Mouse (Mus musculus): ENCODE measurements around the gene Klhl32. TPM values are rescaled to one million over a fixed set of nuclear protein-coding genes. Genes with fewer than 3 reads are reported as not detected.
A peak's percentile ranks its signal among the peaks of the same experiment; 100 is the strongest.
"Not testable (repeated sequence)": the region's sequence is repeated elsewhere in the genome, so short reads cannot be mapped to it uniquely, and the experiment has no call there.

Klhl32 gene
- total RNA-seq (2021): 3.4 and 3.5 TPM in 2 replicates
- long read RNA-seq, experiment 1, full-length matches to known transcripts: 3 of 5 reads
- long read RNA-seq, experiment 1, partial matches to known transcripts: 0 of 5 reads
- long read RNA-seq, experiment 1, other reads (novel, unspliced or antisense): 2 of 5 reads
- long read RNA-seq, experiment 2, full-length matches to known transcripts: 4 of 6 reads
- long read RNA-seq, experiment 2, partial matches to known transcripts: 0 of 6 reads
- long read RNA-seq, experiment 2, other reads (novel, unspliced or antisense): 2 of 6 reads

DNA sequence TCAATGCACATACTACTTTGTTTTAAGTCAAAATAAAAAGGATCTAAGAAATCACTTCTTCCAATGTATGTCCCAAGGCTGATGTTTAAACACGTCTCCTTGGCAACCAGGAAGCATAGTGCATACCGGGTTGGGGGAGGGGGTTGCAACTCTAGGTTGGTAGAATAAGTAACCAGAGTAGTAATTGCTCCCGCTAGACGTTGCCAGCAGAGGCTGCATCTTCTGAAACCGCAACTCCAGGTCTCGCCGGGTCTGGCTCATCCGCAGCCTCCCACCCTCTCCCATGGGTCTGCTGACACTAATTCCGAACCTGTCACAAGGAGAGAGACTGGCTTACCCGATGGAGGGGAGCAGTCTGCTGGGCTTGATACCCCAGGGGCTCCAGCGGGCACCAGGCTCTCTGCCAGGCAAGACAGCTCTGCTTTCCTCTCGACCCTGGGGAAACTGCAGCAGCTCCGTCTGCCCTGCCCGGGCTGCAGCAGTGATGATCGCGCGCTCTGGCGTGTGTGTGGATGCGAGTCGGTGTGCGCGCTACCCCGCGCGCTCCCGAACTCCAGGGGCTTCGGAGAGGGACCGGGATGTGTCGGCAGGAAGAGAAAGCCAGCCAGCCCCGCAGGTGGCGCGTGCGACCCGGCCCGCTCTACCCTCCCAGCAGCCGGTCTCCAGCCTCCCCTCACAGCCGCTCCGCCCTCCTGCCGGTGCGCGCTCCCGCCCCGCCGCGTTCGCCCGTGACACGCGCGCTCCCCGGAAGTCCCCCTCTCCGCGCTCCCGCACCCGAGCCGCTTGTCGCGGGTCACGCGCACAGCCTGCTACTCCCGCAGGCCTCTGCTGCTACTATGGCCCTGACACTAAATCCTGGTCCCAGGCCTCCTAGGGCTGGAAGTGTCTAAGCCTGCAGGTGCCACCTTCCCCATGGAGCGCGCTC is at the start of gene Klhl32:
Gene Klhl32 (minus strand): TSS at position 724 of the 925 bp plus-strand sequence.
- DNase-seq: peak; percentile 87

DNA sequence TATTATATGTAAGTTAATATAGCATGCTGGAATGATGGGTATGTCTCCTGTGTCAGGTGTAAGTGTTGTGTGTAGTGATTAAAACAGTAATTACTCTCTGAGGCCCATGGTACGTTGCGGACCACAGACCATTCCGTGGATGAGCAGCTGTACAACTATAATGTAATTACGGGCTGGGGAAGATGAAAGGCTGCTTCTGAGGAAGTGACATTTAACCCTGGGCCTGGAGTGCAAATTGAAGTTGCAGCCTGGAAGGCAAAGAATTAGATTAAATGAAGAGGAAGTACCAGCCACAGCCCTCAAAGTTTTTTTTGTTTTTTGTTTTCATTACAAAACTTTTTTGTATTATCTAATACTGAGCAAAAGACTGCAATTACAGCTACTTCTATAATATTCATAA is 48.2 kb upstream of the Klhl32 start:
- DNase-seq: no peak

DNA sequence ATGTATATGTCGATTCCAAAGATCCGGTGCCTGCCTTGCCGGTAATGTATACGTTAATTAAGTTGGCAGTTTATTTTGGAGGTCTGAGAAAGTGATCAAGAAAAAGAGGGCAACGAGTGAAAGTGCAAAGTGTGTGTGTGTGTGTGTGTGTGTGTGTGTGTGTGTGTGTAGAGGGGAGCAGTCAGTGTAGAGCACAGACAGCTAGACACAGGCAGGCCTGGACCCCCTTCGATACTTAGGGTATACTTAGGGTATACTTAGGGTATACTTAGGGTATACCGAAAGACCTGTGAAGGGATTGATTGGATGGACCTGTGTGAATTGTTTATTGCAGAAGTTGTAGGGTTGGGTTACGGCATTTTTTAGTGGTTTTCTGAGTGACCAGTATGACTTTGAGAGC is 47.7 kb upstream of the Klhl32 start:
- DNase-seq: peak; percentile 11

DNA sequence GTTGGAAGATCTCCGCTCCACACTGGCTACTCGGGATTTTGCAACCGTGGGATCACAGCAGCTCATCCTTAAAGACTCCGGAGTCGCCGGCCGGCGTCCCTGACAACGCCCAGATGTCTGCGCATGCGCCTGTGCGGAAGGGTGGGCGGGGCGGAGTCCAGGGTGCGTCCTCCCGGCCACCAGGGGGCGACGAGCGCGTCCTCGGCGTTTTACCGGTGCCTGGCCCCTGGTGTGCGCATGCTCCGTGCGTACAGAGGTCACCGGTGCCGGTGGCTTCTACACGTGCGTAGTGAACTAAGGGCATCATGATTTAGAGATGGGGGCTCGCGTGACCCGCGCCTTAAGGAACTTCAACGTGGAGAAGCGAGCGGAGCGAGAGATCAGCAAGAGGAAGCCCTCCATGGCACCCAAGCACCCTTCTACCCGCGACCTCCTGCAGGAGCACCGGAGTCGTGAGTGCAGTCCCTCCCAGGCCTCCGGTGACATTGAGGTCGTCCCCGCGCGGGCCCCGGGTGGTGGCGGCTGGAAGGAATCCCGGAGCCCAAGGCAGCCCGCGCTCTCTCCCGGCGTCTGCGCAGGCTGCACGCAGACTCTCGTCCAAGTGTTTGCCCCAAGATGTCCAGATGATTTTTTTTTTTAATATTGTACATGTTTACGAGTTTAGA is 47.1 kb upstream of the Klhl32 start, which contains the start of gene Ndufaf4:
Gene Ndufaf4 (plus strand): TSS at position 233 of the 665 bp plus-strand sequence.
- peak; percentile 99 for DNase-seq

DNA sequence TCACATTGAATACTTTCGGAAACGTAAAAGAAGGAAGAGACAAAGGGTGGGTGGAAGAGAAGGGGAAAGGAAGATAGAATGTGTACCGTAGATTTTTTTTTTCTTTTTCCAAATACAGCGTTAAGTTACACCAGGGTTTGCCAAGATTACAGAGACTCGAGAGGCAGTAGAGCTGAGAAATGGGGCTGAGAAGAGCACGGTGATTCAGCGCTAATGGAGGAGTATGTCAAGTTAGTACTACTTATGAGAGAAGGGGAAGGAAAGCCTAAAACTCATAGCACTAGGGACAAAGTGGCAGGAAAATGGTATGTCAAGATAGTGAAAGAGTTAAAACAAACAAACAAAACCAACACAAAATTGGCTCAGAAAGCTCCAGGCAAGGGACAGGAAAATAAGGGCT is 46.4 kb upstream of the Klhl32 start:
- peak; percentile 4 for DNase-seq

DNA sequence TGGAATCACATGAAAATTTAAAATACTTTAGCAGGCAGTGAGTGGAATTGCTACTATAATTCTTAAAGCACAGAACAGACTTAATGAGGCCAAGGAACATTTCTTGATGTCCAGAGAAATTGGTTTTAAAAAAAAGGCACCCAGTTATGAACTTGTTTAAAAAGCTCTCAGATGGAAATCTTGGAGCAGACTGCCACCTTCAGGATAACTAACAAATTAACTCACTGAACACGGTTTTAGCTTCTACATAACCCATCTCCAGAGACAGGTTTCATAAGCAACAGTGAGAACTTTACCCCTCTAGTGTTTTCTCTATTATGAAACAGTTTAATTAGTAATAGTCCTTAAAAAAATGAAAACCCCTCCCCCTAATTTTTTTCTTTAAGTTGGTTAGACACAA is 45.9 kb upstream of the Klhl32 start:
- peak; percentile 12 for DNase-seq

DNA sequence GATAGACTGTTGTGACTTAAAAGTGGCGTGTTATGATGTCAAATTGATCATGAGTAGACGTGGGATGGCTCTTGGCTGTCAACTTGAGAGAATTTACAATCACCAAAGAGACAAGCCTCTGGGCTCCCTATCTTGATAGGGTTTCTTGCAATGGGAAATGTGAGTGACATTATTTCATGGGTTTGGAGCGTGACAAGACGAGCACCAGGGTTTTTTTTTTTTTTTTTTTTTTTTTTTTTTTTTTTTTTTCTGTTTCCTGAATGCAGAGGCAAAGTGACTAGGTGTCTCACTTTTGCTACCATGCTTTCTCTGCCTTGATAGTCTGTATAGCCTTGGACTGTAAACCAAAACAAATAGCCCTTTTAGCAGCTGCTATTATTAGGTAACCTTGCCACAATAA is 43.7 kb upstream of the Klhl32 start:
- no peak for DNase-seq

DNA sequence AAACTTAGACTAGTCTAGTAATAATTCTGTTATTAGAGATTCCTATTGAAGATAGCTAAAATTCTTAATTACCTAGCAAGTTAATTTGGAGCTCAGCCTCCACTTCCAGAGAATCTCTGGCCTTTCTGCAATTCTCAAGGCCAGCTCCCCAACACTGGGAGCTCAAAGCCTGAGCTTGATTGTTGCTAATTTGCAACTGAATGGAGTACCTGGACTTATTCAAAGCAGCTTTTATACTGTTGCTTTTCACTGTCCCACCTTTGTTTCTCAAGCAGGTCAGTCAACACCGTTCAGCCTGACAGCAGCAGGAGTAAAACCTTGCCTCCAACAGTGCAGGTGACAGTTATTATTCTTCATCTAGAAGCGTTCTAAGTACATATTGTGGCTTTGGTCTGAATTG is 41.4 kb upstream of the Klhl32 start:
- not testable (repeated sequence) for DNase-seq

DNA sequence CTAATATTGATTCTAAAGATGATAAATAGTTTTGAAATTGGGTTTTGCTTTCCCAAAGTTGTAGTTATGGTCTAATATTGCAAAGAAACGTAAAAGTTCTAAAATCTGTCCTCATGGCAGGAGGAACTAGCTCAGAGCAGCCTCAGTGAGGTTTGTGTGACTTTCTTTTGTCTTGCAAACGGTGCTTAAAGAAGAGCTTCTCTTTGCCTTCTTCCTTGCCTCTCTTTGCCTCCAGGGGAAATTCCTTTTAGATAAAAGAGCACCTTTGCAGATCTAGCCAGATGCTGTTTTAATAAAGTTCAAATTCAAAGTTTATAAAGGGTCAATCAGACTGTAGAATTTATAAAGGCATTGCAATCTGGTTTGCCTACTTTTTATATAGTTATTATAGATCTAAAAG is 38.5 kb upstream of the Klhl32 start:
- DNase-seq: not testable (repeated sequence)

DNA sequence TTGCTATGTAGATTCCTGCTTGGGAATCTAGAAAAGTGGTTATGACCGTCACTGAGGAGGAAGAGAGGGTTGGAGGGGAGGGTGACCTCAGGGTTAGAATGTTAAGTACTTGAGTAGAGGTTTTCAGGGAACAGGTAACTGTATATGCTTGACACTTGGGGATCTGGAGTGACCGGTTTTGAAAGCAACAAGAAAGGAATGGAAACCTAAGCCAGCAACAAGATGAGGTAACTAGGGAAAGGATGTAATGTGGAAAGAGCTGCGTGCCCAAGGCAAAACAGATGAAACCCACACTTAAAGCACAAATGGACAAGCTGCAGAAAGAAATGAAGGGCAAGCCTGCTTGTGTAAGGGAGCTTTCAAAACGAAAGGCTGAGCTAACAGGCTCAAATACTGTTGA is 18.3 kb upstream of the Klhl32 start:
- DNase-seq: no peak

DNA sequence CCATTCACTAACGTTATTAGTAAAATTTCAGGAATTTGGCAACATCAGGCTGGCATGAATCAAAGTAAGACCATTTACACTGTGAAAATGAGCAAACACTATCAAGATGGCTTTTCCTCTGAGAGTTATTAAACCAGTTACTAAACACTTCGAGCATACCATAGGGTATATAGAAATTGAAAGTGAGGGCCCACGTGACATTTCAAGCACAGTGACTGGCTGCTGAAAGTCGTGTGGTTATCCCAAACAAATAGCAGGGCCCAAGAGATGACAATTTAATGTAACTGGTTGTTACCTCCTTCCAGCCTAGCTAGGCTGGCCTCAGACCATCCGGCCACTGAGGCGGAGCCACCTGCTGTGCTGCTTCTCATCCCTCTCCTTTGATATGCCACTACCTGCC is 14.8 kb upstream of the Klhl32 start:
- no peak for DNase-seq

DNA sequence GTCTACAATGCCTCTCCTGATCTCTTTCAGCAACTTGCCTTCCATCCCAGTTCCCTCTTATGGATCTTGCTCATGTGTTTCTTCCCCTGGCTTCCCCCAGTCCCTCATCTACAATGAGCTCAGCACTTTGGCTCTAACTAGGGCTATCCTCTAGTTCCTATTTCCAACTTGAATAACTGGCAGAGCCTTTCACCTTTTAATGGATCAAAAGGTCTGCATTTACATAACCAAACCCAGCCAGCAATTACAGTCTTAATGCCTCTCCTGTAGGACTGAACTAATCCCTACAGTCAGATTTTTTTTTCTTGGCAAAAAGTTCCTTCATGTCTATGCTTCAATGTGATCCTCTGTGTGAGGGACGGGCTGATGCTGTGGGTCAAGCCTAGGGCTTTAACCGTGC is 3.5 kb downstream of the Klhl32 start:
- no peak for DNase-seq

DNA sequence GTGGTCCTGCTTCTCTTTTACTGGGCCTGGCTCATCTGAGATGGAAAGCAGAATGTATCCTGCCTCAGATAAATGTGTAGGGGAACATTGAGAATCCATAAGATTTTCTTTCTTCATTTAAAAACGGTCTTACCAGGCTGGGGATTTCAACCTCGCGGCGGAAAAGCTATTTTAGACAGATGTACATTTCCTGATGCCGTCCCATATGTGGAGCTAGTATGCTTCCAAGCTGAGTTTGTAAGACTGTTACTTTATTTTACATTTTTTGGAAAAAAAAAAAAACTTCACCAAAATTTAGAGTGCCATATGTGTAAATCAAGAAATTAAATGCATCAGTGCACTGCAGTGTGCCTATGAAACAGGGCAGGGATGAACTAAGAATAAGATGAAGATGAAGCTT is 5.4 kb downstream of the Klhl32 start:
- DNase-seq: no peak

DNA sequence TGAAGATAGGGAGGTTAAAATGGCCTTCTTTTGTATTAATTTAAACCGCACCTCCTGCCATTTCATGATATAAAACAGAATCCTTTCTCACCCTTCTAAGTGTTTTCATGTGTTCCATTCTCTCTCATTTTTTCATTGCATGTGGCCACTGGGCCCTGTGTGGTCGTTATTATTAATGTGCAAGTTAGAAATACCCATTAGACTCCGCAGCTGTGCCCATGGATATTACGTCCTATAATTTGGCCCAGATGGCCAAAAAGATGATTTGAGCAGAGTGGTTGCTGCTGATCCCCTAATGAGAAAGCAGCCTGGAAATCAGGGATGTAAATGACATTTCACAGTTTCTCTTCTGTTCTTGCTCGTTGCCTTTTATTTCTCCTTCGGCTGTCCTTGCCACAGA is 12.4 kb downstream of the Klhl32 start:
- no peak for DNase-seq

DNA sequence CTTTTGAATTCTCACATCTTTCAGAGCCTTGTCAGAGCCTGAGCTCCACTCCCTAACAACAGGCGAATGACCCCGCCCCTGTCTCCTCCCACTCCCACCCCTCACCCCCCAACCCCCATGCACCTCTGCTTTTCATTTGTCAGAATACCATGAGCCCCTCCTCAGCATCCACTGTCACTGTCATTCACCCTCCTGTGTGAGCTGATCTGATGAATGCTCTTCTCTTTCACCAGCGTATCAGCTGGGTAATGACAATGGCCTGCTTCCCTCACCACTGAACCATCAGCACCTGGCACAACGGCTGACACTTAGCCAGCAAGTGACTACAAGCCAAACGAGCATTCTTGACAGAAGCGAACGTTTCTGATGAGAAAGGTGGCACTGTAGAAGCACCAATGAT is 15.4 kb downstream of the Klhl32 start:
- no peak for DNase-seq

DNA sequence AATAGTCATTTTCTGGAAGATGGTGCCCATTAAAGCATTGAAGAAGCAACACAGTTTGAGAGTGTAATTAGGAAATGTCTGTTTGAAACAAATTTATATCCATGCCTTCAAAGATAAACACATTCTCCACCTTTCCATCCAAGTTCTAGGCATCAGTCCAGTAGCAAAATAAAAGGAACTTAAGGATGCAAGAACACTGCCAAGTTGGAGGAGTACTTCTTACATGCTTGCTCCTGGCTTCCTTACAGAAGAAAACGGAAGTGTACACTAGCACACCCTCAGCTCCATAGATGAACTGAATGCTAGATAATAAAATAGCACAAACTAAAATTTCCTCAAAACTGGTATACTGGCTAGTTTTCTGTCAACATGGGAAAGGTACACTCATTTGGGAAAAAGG is 42.6 kb downstream of the Klhl32 start:
- DNase-seq: no peak

DNA sequence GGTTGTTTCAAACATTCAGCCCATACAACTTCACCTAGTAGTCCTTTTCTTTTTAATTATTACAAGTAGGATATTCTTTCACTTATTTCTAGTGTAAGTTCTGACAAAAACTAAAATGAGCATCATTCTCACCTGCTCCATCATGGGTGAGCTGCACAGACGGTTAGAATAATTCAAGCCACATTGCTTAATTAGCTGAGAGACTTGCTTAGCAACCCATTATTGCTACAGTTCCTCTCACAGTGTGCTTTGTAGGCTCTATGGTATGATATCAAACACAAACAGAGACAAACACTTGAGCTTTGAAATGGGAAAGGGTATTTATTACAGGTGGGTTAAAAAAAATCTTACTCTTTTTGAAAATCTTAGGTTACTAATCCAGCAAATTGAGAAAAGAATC is 49.0 kb downstream of the Klhl32 start:
- no peak for DNase-seq

DNA sequence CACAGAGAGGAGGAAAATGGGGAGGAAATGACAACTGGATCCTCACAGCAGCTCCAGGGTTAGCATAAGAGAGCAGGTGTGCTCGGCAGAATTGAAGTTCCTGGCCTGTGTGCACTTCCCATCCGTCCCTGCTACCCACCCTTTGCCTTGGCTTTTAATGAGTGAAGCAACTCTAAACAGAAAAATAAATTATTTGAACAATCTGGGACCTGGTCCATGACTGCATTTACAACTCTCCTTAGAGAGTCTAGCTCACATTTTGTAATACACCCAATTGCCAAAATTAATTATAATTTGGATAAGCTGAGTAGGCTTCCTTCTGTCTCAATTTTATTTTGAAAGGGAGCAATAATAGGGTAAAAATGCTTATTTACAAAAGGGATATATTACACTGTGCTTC is 49.6 kb downstream of the Klhl32 start:
- no peak for DNase-seq

DNA sequence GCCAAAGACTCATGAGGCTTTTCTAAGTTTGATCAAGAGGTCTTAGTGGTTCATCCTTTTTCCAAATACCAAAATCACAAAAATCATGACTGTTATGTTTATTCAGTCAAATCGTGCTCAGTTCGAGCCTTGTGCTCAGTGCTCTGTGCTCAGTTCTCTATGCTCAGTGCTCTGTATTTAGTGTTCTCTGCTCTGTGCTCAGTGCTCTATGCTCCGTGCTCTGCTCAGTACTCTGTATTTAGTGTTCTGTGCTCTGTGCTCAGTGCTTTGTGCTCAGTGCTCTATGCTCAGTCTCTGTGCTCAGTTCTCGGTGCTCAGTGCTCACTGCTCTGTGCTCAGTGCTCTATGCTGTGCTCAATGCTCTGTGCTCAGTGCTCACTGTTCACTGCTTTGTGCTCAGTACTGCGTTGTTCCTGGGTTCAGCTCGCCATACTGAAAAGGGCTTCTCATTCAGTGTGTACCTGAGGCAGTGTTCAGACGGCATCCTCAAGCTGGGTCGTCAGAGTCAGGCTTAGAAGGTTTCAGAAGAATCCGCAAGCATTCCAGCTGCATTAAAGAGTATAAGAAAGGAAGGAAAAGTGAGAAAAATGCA is 50.5 kb downstream of the Klhl32 start:
- no peak for DNase-seq

DNA sequence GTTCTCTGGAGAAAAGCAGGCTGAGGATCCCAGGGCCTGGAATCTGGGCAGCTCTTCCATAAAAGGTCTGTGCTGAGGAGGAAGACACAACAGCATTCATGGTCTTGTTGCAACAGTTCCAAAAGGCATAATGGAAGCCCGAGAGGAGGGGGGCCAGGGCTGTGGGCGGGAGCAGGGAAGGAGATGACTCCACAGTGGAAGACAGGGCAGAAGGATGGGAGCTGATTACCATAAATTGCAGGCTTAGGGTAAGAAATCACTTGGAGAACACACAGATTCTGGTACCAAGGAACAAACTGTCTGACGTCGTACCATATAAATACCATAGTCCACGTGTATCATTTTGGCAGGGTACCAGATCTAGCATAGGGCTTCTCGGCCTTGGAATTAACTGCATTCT is 51.9 kb downstream of the Klhl32 start:
- no peak for DNase-seq

DNA sequence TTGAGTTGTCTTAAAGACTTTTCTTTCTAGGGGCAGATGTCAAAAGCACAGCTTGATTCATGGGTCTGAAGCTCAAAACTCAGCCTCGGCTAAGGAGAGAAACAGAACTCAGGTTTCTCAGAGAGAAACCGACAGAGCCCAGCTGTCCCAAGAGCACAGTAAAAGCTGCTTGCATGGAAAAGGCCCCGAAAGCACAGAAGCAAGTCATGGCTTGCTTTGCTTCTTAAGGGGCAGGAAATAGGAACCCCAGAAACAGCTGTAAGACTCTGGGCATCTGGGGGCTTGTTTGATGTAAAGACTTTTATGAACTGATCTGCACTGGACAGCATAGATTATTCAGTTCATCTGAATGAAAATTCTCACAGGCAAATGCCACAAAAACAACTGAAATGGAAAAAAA is 53.1 kb downstream of the Klhl32 start:
- no peak for DNase-seq

DNA sequence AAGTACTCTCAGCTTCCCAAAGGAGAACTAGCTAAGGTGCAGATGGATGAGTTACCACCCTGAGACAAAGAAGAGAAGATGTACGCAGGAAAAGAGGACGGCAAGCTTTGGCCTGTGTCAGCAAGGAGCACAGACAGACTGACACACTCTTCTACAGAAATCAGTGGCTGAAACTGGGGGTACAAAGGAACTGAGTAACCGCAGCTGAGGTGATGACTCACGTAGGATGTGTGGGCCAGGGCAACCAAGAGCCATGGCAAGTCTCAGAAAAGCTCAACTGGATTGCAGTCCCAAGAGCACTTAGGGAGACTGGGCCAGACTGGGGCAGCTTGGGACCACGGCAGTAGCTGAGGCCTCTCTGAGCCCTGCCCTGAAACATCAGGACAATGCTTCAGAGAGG is 53.6 kb downstream of the Klhl32 start:
- DNase-seq: no peak

DNA sequence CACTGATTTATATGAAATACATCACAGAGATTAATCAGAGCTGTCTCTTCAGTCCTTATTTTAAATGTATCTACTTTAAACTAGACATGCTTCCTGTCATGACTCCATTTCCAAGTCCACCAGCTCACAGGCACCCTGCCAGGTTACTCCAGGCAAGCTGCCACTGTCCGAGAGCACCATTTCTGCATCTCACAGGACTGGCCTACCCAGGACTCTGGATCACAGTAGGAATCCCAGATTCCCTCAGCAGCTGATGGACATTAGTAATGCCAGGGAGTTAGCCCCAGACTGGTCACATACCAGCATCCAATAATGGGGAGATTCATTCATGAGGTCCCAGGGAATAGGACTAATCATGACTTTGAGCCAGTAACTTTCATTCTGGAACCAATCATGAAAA is 54.7 kb downstream of the Klhl32 start:
- DNase-seq: peak; percentile 41

Data from adrenal gland, postnatal 14 days (tissue).